Comparison of ENCODE assay signal across 8 mouse cellular contexts in the genomic region with DNA sequence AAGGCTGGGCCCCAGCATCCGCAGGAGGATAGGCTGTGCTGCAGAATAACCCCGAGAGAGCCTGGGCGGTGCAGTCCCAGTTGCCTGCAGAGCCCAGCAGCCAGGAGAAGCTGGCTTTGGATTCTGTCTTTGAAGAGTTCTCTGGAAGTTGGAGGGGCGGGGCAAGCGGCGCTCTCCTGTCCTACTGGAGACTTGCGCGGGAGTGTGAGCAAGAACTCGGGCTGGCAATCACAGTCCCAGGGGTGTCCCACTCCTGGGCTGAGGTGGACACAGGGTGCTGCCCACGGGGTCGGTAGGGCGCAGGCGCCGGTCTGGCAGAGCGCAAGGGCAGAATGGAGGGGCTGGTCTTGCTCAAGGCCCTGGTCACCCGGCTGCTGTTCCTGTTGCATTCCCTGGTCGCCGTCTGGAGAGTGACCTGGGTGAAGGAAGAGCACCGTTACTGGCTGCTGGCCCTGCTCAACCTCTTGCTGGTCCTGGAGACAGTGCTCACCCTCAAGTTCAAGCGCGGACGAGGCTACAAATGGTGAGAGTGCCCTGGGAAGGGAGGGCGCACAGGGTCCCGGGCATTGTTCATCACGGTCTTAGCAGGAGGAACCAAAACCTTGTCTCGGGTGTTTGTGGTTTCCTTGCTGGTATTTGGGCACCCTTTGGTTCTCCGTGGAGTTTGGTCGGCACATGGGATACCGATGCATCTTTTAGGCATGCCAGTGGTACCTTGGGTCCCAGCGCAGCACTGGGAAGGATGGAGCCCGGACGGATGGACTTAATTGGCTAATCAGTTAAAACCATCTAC. TPM values are rescaled to one million over a fixed set of nuclear protein-coding genes. Genes with fewer than 3 reads are reported as not detected.
DNase-seq lines count a peak whose midpoint lies in the region; ATAC-seq and TF ChIP-seq lines count a peak whose summit lies in the region.

A gene (plus strand): TSS at position 79 of the 793 bp plus-strand sequence.

- no peak for TF ChIP-seq RAD21 in CH12.LX (IDR thresholded peaks at IDR 0.05; ENCODE audit: low read depth, low read length)

- H3K4me1 ChIP-seq in CH12.LX (ENCODE audit: control insufficient read depth in 1 of 2, insufficient read depth in 2 of 2), result peaks cover 15 to 19% of the 10 kb centered on the region in 2 experiments
- 0 out of 2 replicates have a peak, but pooled peaks cover 10% of the 10 kb centered on the region for H3K4me1 ChIP-seq in hindbrain, postnatal 0 days (ENCODE audit: insufficient read depth, low read length)
- no peaks in the 10 kb centered on the region for H3K4me1 ChIP-seq in liver, embryonic 14.5 days (replicated peaks; ENCODE audit: control insufficient read depth in 2 of 2, insufficient read depth in 2 of 2, low read length in 1 of 2)
- H3K4me1 ChIP-seq in neural tube, embryonic 14.5 days (ENCODE audit: control insufficient read depth, insufficient read depth, low read length), result peaks cover 6% of the 10 kb centered on the region; the same call in 1 of the 2 replicates

- peak within 1 kb of the TSS in 1 of 3 experiments; percentile 34 for H3K4me3 ChIP-seq in CH12.LX (replicated peaks in 1 of 3; ENCODE audit: low read depth in 2 of 3, low read length in 2 of 3, poor library complexity in 1 of 3)
- H3K4me3 ChIP-seq in hindbrain, postnatal 0 days (ENCODE audit: low read length), result peak within 1 kb of the TSS; percentile 49
- H3K4me3 ChIP-seq in liver, embryonic 14.5 days (ENCODE audit: insufficient read depth in 1 of 2, low read depth in 2 of 2, low read length in 2 of 2), result peak within 1 kb of the TSS; percentile 25 to 36
- peak within 1 kb of the TSS; percentile 43 for H3K4me3 ChIP-seq in neural tube, embryonic 14.5 days (ENCODE audit: low read depth, low read length)

- TF ChIP-seq EP300 in CH12.LX (IDR thresholded peaks at IDR 0.05; ENCODE audit: low read length), result no peak
- no peak for TF ChIP-seq EP300 in liver, embryonic 14.5 days (IDR thresholded peaks at IDR 0.05; ENCODE audit: low read depth)

- 0% methylated on average over 31 of the region's 32 CpGs for WGBS in hindbrain, postnatal 0 days
- 3% methylated on average over 32 of the region's 32 CpGs for WGBS in liver, embryonic 14.5 days (ENCODE audit: insufficient replicate concordance)
- WGBS in neural tube, embryonic 14.5 days, result under 1% methylated on average over 32 of the region's 32 CpGs

- H3K9ac ChIP-seq in CH12.LX (ENCODE audit: insufficient read depth, low read depth), result no peak within 1 kb of the TSS
- peak within 1 kb of the TSS; percentile 45; the same call in 1 of the 2 replicates for H3K9ac ChIP-seq in hindbrain, postnatal 0 days (replicated peaks; ENCODE audit: low read length)
- no peak within 1 kb of the TSS for H3K9ac ChIP-seq in liver, embryonic 14.5 days (replicated peaks)
- H3K9ac ChIP-seq in neural tube, embryonic 14.5 days (replicated peaks; ENCODE audit: low read depth, low read length), result peak within 1 kb of the TSS; percentile 41

- H3K36me3 ChIP-seq in CH12.LX (replicated peaks in 1 of 2; ENCODE audit: control insufficient read depth in 1 of 2, insufficient read depth in 1 of 2, low read length in 1 of 2), result no peaks in the 10 kb centered on the region
- H3K36me3 ChIP-seq in hindbrain, postnatal 0 days (ENCODE audit: insufficient read depth, low read length), result no peaks in the 10 kb centered on the region
- H3K36me3 ChIP-seq in liver, embryonic 14.5 days (replicated peaks; ENCODE audit: control insufficient read depth, insufficient read depth, low read depth), result no peaks in the 10 kb centered on the region
- H3K36me3 ChIP-seq in neural tube, embryonic 14.5 days (ENCODE audit: control insufficient read depth, insufficient read depth, low read length), result no peaks in the 10 kb centered on the region

- dilution Hi-C loops in CH12.LX (cut with MboI; ENCODE audit: extremely low pct_ligation_motif_present, extremely low pct_unique_long_range_greater_than_20kb, low sequenced_read_pairs), result no loop called here

- H3K4me2 ChIP-seq in CH12.LX (ENCODE audit: insufficient read depth, low read depth, poor library complexity, severe bottlenecking), result peak within 1 kb of the TSS; percentile 96
- H3K4me2 ChIP-seq in hindbrain, postnatal 0 days (ENCODE audit: low read depth, low read length), result peak within 1 kb of the TSS; percentile 92
- H3K4me2 ChIP-seq in liver, embryonic 14.5 days (ENCODE audit: low read depth), result peak within 1 kb of the TSS; percentile 41
- H3K4me2 ChIP-seq in neural tube, embryonic 14.5 days (ENCODE audit: low read depth, low read length), result peak within 1 kb of the TSS; percentile 83

- H3K79me2 ChIP-seq in CH12.LX (replicated peaks; ENCODE audit: control insufficient read depth, extremely low read depth, insufficient read depth, poor library complexity, severe bottlenecking), result no peaks in the 10 kb centered on the region

- no peak within 1 kb of the TSS for H3K27ac ChIP-seq in CH12.LX (ENCODE audit: insufficient read depth, low read depth)
- no peak within 1 kb of the TSS for H3K27ac ChIP-seq in hindbrain, postnatal 0 days
- H3K27ac ChIP-seq in liver, embryonic 14.5 days, result no peak within 1 kb of the TSS
- H3K27ac ChIP-seq in neural tube, embryonic 14.5 days (ENCODE audit: low read depth, low read length), result no peak within 1 kb of the TSS

- H3K27me3 ChIP-seq in CH12.LX (replicated peaks), result no peaks in the 10 kb centered on the region
- H3K27me3 ChIP-seq in hindbrain, postnatal 0 days (ENCODE audit: insufficient read depth, low read length), result no peaks in the 10 kb centered on the region
- no peaks in the 10 kb centered on the region for H3K27me3 ChIP-seq in liver, embryonic 14.5 days (ENCODE audit: control insufficient read depth, insufficient read depth, low read length)
- H3K27me3 ChIP-seq in neural tube, embryonic 14.5 days (ENCODE audit: control insufficient read depth, insufficient read depth, low read length), result no peaks in the 10 kb centered on the region

- no peak for TF ChIP-seq POLR2A in CH12.LX (IDR thresholded peaks at IDR 0.05; ENCODE audit: low read depth, low read length)

- DNase-seq in CH12.LX (ENCODE audit: extremely low read depth), result no peak
- DNase-seq in adrenal gland, postnatal 25 days, result peak; percentile 62
- peak; percentile 32 for DNase-seq in gastrocnemius, adult 18-20 months (ENCODE audit: low spot score)
- peak; percentile 29 for DNase-seq in hindbrain, postnatal 0 days (ENCODE audit: low spot score)
- DNase-seq in liver, embryonic 14.5 days (ENCODE audit: low read depth in 3 of 3, low spot score in 3 of 3), result no peak
- no peak for DNase-seq in layer of hippocampus, adult 9-10 months (ENCODE audit: low spot score)
- no peak for DNase-seq in layer of hippocampus, adult 8-10 months (ENCODE audit: low spot score in 2 of 2)

- in situ Hi-C loops in CH12.LX (cut with MboI; ENCODE audit: low pct_ligation_motif_present, low pct_unique_long_range_greater_than_20kb, low sequenced_read_pairs), result no loop called here

- H3K9me3 ChIP-seq in CH12.LX (replicated peaks; ENCODE audit: low read length), result no peaks in the 10 kb centered on the region
- H3K9me3 ChIP-seq in hindbrain, postnatal 0 days (ENCODE audit: low read length), result no peaks in the 10 kb centered on the region
- H3K9me3 ChIP-seq in liver, embryonic 14.5 days (ENCODE audit: control insufficient read depth, low read length), result no peaks in the 10 kb centered on the region
- H3K9me3 ChIP-seq in neural tube, embryonic 14.5 days (ENCODE audit: control insufficient read depth, low read length), result no peaks in the 10 kb centered on the region

- ATAC-seq in hindbrain, postnatal 0 days, result peak; percentile 74
- ATAC-seq in liver, embryonic 14.5 days (ENCODE audit: insufficient read depth), result no peak
- peak; percentile 61; the same call in 1 of the 2 replicates for ATAC-seq in neural tube, embryonic 14.5 days (ENCODE audit: low read depth)

- TF ChIP-seq CTCF in CH12.LX (conservative IDR thresholded peaks at IDR 0.05 in 1 of 2, IDR thresholded peaks at IDR 0.05 in 1 of 2; ENCODE audit: low read depth in 2 of 2, low read length in 2 of 2), result no peak
- TF ChIP-seq CTCF in hindbrain, postnatal 0 days (IDR thresholded peaks at IDR 0.05; ENCODE audit: low read depth), result no peak
- TF ChIP-seq CTCF in liver, embryonic 14.5 days (IDR thresholded peaks at IDR 0.05; ENCODE audit: low read depth), result no peak

TF ChIP-seq in CH12.LX, 34 proteins besides CTCF, POLR2A, EP300 and RAD21:
- TF ChIP-seq BHLHE40 (IDR thresholded peaks at IDR 0.05; ENCODE audit: low read depth, low read length) (peak; percentile 65), NRF1 (IDR thresholded peaks at IDR 0.05; ENCODE audit: low read depth, low read length) (peak; percentile 64), CHD2 (IDR thresholded peaks at IDR 0.05; ENCODE audit: low read length) (no peak), MYC (IDR thresholded peaks at IDR 0.05; ENCODE audit: low read depth, low read length) (no peak)
TF ChIP-seq in CH12.LX: peak in this region for 2.

RNA-seq across cellular contexts. Expression of the gene that starts here (rescaled TPM):
- total RNA-seq in CH12.LX (2012; rRNA removed) (0.04 TPM in 2 replicates), CH12.LX (2014; rRNA removed) (not detected in 2 replicates)
- polyA plus RNA-seq in CH12.LX (2012; ENCODE audit: insufficient read length, low read depth), result not detected in 2 replicates
- 5.7 and 7.4 TPM in 2 replicates for total RNA-seq in adrenal gland, postnatal 25 days (2021)
- under 1 TPM; 0.48 to 0.66 TPM for total RNA-seq in gastrocnemius, adult 18-20 months (2021)
- 6.6 and 6.8 TPM in 2 replicates for total RNA-seq in hindbrain, postnatal 0 days (2014; rRNA removed)
- polyA plus RNA-seq in hindbrain, postnatal 0 days (2015; fragmentation: Nextera tagmentation; extraction: Ambion mirVana), result 4.7 and 5.0 TPM in 2 replicates
- polyA plus RNA-seq in liver, embryonic 14.5 days (2012; rRNA removed), result 0.61 and 0.63 TPM in 2 replicates
- polyA plus RNA-seq in liver, embryonic 14.5 days (2014; fragmentation: Nextera tagmentation; extraction: Ambion mirVana), result 1.2 and 1.3 TPM in 2 replicates
- polyA plus RNA-seq in neural tube, embryonic 14.5 days (2014; fragmentation: Nextera tagmentation; extraction: Ambion mirVana), result 6.5 and 7.6 TPM in 2 replicates
- under 1 TPM; 0.09 to 0.28 (median 0.15) TPM for total RNA-seq in layer of hippocampus, adult 8-10 months (2022)

Comparison
In these comparisons a context has a peak if more than half of its experiments do, and no peak if none do; other contexts are left out.
1. Peak in DNase-seq in gastrocnemius, adult 18-20 months; RNA of the gene not detected or under 1 TPM.
2. DNase-seq: peak in adrenal gland, postnatal 25 days (single experiment) and hindbrain, postnatal 0 days (single experiment); none in CH12.LX (single experiment), liver, embryonic 14.5 days (0 of 3), layer of hippocampus, adult 9-10 months (single experiment) and layer of hippocampus, adult 8-10 months (0 of 2).
3. H3K4me2 ChIP-seq: peak in every context shown above with its lines; median percentile 96 in CH12.LX; 92 in hindbrain, postnatal 0 days; 83 in neural tube, embryonic 14.5 days; 41 in liver, embryonic 14.5 days.
4. H3K9ac ChIP-seq: peak in hindbrain, postnatal 0 days (single experiment) and neural tube, embryonic 14.5 days (single experiment); none in CH12.LX (single experiment) and liver, embryonic 14.5 days (single experiment).